Mouse (Mus musculus) CD4-positive, CD25-positive, alpha-beta regulatory T cell (primary cell): ENCODE measurements around the gene Ccnd3. TPM values are rescaled to one million over a fixed set of nuclear protein-coding genes. Genes with fewer than 3 reads are reported as not detected.

ENCODE experiments used
- polyA plus RNA-seq: library from polyadenylated mRNA; unstranded; fragments of 100-300 nt; shearing (Covaris generic); gene quantifications from one replicate; pipeline ENCODE4 v1.2.1, GENCODE M21; 2017

Ccnd3 gene
- 275 TPM for polyA plus RNA-seq

GRCm38 (mm10) chr17:47504941-47505346 lies at the start of gene Ccnd3:
Gene Ccnd3, plus strand, starts transcription at chr17:47505051.

GRCm38 (mm10) chr17:47501946-47502706 lies 2.7 kb upstream of the Ccnd3 start, which contains the start of gene Taf8:
Gene Taf8, minus strand, starts transcription at chr17:47502292.

GRCm38 (mm10) chr17:47610849-47611660 lies 106.2 kb downstream of the Ccnd3 start, which contains the start of the genes Bysl, Med20 and Gm20517:
Gene Bysl, minus strand, starts transcription at chr17:47611492.
Gene Med20, plus strand, starts transcription at chr17:47611582.
Gene Gm20517, plus strand, starts transcription at chr17:47611589.

GRCm38 (mm10) chr17:47630678-47631065 lies 125.8 kb downstream of the Ccnd3 start, which contains the start of gene Usp49:
Gene Usp49, plus strand, starts transcription at chr17:47630690.

Other genes with a start within 250 kb of the Ccnd3 start
- gene Mrps10, start 136.2 kb upstream of the Ccnd3 start, polyA plus RNA-seq: 48.4 TPM
- gene Guca1b, start 119.7 kb upstream of the Ccnd3 start, polyA plus RNA-seq: 2.7 TPM
- not detected for gene Guca1a, start 104.5 kb upstream of the Ccnd3 start, polyA plus RNA-seq
- not detected for gene AI661453, start 68.4 kb upstream of the Ccnd3 start, polyA plus RNA-seq
- not detected for gene 1700001C19Rik, start 67.7 kb upstream of the Ccnd3 start, polyA plus RNA-seq
- gene Taf8, start 2.8 kb upstream of the Ccnd3 start, polyA plus RNA-seq: 58.7 TPM
- gene Bysl, start 106.4 kb downstream of the Ccnd3 start, polyA plus RNA-seq: 18.1 TPM
- 38.1 TPM for gene Med20, start 106.5 kb downstream of the Ccnd3 start, polyA plus RNA-seq
- gene Gm20517, start 106.5 kb downstream of the Ccnd3 start, polyA plus RNA-seq: 1.8 TPM
- gene Usp49, start 125.6 kb downstream of the Ccnd3 start, polyA plus RNA-seq: 2.1 TPM
- gene Tomm6, start 183.3 kb downstream of the Ccnd3 start, polyA plus RNA-seq: 265 TPM
- 1.2 TPM for gene Frs3, start 184.0 kb downstream of the Ccnd3 start, polyA plus RNA-seq
- gene Gm21981, start 189.4 kb downstream of the Ccnd3 start, polyA plus RNA-seq: not detected
- not detected for gene Prickle4, start 189.7 kb downstream of the Ccnd3 start, polyA plus RNA-seq
- gene Pgc, start 221.8 kb downstream of the Ccnd3 start, polyA plus RNA-seq: not detected
- gene Tfeb, start 232.0 kb downstream of the Ccnd3 start, polyA plus RNA-seq: 37.0 TPM